Mouse (Mus musculus) liver, embryonic 14.5 days (tissue): ENCODE measurements at regions not wholly inside any gene's neighbourhood (a gene's known extent, or its start where the extent isn't known, plus 50 kb on each side); places are given as distances from the start of the nearest gene placed in this dataset.

ENCODE experiments used
- ATAC-seq: fragments of 200-750 bp; cut with Nextera tagmentation; 2 replicates; pipeline ENCODE4 v1.8.0; 2017; ENCODE audit warnings: moderate number of reproducible peaks, mild to moderate bottlenecking, moderate library complexity; ENCODE audit not compliant: insufficient read depth
- DNase-seq, 3 experiments: peaks; one replicate each; pipeline ENCODE4 v3.0.0-alpha.2; 2012 to 2013; ENCODE audit warnings: low read depth in 3 of 3, low spot score in 3 of 3
- H3K27ac ChIP-seq: fragments of 300-500 bp; sonication (generic); 2 replicates; pipeline ENCODE4 v1.5.1; 2014; ENCODE audit warnings: moderate library complexity, mild to moderate bottlenecking, control low read depth, inconsistent platforms
- H3K27me3 ChIP-seq: fragments of 300-500 bp; sonication (generic); 2 replicates; pipeline ENCODE4 v1.6.1; 2014; ENCODE audit warnings: mild to moderate bottlenecking, low read length, moderate library complexity; ENCODE audit not compliant: control insufficient read depth, insufficient read depth
- H3K36me3 ChIP-seq: fragments of 300-500 bp; sonication (generic); replicated peaks from 2 replicates; pipeline ENCODE4 v1.6.1; 2014; ENCODE audit warnings: low read depth; ENCODE audit not compliant: control insufficient read depth, insufficient read depth
- H3K4me1 ChIP-seq, 2 experiments: fragments of 200-500 bp in 1 of 2; fragments of 300-500 bp in 1 of 2; sonication (generic) in 1 of 2; replicated peaks; 2 replicates each; pipeline ENCODE4 v1.6.1; 2012 to 2014; ENCODE audit warnings: antibody characterized with exemption in 1 of 2, inconsistent platforms in 1 of 2, low read length in 1 of 2; ENCODE audit not compliant: control insufficient read depth in 2 of 2, insufficient read depth in 2 of 2
- H3K4me2 ChIP-seq: fragments of 300-500 bp; sonication (generic); 2 replicates; pipeline ENCODE4 v1.6.1; 2014; ENCODE audit warnings: low read depth, mild to moderate bottlenecking, control low read depth, moderate library complexity
- H3K4me3 ChIP-seq, 2 experiments: fragments of 200-500 bp in 1 of 2; fragments of 300-500 bp in 1 of 2; sonication (generic) in 1 of 2; 2 replicates each; pipeline ENCODE4 v1.5.1; 2012 to 2014; ENCODE audit warnings: low read depth in 2 of 2, low read length in 2 of 2, mild to moderate bottlenecking in 2 of 2, control low read depth in 1 of 2, inconsistent platforms in 1 of 2, moderate library complexity in 1 of 2; ENCODE audit not compliant: insufficient read depth in 1 of 2
- H3K9ac ChIP-seq: fragments of 300-500 bp; sonication (generic); replicated peaks from 2 replicates; pipeline ENCODE4 v1.6.1; 2014; ENCODE audit warnings: mild to moderate bottlenecking, control low read depth, moderate library complexity
- H3K9me3 ChIP-seq: fragments of 300-500 bp; sonication (generic); 2 replicates; pipeline ENCODE4 v1.6.1; 2016; ENCODE audit warnings: low read length, mixed read lengths; ENCODE audit not compliant: control insufficient read depth
- CTCF ChIP-seq: IDR thresholded peaks from 2 replicates; pipeline ENCODE4 v1.5.1; 2016; ENCODE audit warnings: antibody characterized with exemption, low read depth, control low read depth
- EP300 ChIP-seq: IDR thresholded peaks from 2 replicates; pipeline ENCODE4 v1.6.1; 2016; ENCODE audit warnings: antibody characterized with exemption, low read depth
- WGBS: fragments of 180-500 bp; shearing (Covaris S2); extraction: QIAGEN DNeasy Blood & Tissue Kit; methylation state at CpG from one replicate; pipeline ENCODE4 v1.1.7; 2014; ENCODE audit not compliant: insufficient replicate concordance; 5-methylcytosine and 5-hydroxymethylcytosine counted together

DNA sequence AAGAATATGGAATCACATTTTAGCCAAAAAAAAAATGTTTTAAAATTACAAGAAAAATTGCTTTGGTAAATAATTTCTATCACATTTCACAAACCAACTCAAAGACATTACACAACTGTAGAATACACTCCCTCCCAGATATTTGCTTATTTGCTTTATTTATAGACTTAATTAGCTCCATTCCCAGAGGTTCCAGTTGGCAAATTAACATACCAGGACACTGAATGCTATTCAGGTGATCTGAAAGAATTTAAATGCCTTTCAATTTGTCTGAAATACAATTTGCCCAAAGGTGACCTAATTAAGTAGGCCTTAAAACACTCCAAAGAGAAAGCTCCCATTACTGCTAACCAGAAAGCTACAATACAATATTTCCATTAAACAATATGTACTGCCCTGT lies 162.8 kb downstream of the Zpld1 start:
- TF ChIP-seq CTCF (no peak), EP300 (no peak)

DNA sequence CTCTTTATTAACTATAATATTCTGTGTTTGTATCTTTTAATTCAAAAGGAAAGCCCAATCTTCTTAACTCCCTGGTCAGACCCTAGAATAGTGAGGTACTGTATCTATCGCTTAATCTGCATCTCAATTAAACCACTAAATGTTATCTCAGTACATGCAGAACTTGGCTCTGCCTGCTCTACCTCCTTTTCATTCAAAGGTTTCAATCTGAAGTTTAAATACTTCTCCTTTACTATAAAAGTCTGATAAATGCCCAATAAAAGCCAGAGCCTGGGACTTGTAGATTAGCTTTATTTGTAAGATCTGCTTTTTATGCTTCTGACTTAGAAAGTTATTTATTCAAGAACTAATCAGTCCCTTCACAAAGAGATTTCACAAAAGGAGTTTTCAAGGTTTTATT lies 200.1 kb downstream of the Zpld1 start:
- TF ChIP-seq CTCF (no peak), EP300 (no peak)
- 64% methylated on average over 1 of the region's 1 CpGs for WGBS
- Histone ChIP-seq H3K4me3 (no peak overlapping the region), H3K9me3 (no peaks in the 10 kb centered on the region), H3K27ac (no peak overlapping the region), H3K4me1 (no peaks in the 10 kb centered on the region), H3K9ac (no peak overlapping the region), H3K27me3 (no peaks in the 10 kb centered on the region), H3K36me3 (no peaks in the 10 kb centered on the region), H3K4me2 (no peak overlapping the region)
- ATAC-seq (no peak), DNase-seq (no peak)

More for the DNA sequence above, 162.8 kb downstream of the Zpld1 start:
- Histone ChIP-seq H3K4me2 (no peak overlapping the region), H3K4me1 (no peaks in the 10 kb centered on the region), H3K27me3 (no peaks in the 10 kb centered on the region), H3K36me3 (no peaks in the 10 kb centered on the region), H3K9me3 (no peaks in the 10 kb centered on the region), H3K4me3 (no peak overlapping the region), H3K27ac (no peak overlapping the region), H3K9ac (no peak overlapping the region)
- no peak for ATAC-seq
- no peak for DNase-seq

DNA sequence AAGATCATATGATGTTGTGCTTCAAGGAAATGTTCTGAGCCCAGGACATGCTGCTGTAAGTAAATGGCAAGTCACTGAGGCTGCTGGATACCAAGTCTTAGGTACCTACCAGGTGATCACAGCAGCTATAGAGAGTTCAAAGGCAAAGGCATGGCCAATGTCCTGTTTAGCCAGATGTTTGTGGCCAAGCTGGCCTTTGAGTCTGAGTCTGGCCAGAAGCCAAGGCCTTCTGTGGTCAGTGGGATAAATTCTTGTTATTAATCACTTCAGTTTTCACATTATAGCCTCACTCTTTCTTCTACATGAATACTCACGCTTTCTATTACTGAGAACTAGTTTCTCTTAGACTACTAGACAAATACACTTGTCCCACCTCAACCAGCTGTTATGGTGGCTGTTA lies 210.3 kb downstream of the Zpld1 start:
- Histone ChIP-seq H3K36me3 (no peaks in the 10 kb centered on the region), H3K4me3 (no peak overlapping the region), H3K9me3 (no peaks in the 10 kb centered on the region), H3K27ac (no peak overlapping the region), H3K4me1 (no peaks in the 10 kb centered on the region), H3K27me3 (no peaks in the 10 kb centered on the region), H3K4me2 (no peak overlapping the region), H3K9ac (no peak overlapping the region)
- no peak for ATAC-seq
- TF ChIP-seq EP300: no peak
- TF ChIP-seq CTCF: no peak
- 44% methylated on average over 1 of the region's 1 CpGs for WGBS
- no peak for DNase-seq

DNA sequence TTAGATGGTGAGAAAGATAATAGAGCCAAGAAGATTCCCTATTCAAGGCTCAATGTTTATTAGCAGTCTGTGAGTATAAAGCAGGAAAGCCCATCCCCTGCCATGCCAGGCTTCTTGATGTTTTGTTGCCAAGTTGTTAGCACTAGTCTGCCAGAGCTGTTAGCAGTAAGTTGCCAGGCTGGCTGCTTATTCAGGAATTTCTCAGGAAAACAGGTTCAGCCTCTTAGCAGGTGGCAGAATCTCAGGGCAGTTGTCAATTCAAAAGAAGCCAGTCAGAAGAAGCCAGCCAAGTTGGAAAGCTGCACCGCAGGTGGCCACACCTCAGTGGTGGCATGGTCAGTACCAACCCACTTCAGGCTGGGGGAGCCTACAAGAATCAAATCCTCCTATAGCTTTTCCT lies 221.6 kb downstream of the Zpld1 start:
- ATAC-seq (no peak), DNase-seq (no peak)
- H3K4me3 ChIP-seq: no peak overlapping the region
- H3K27me3 ChIP-seq: no peaks in the 10 kb centered on the region
- H3K9ac ChIP-seq: no peak overlapping the region
- H3K27ac ChIP-seq: no peak overlapping the region
- 61% methylated on average over 1 of the region's 1 CpGs for WGBS
- TF ChIP-seq EP300: no peak
- no peak for TF ChIP-seq CTCF
- no peaks in the 10 kb centered on the region for H3K4me1 ChIP-seq
- no peaks in the 10 kb centered on the region for H3K9me3 ChIP-seq
- H3K4me2 ChIP-seq: no peak overlapping the region
- H3K36me3 ChIP-seq: no peaks in the 10 kb centered on the region

DNA sequence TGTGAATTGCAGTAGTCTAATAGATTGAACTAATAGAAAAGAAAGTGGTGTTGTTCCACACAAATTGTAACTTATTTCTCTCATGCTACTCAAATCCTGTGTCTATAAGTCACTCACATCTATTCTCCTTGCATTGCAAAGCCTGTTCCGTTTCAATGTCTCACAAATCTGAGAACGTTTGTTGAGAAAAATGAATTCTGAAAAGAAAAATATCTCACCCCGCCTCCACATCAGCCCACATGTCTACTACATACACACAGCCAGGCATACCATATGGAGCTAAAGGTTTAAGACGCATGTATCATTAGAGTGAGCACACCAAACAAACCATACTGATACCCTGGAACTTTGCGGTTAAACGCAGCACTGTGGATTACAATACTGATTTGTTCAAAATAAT lies 258.0 kb downstream of the Zpld1 start:
- ATAC-seq: no peak
- H3K9ac ChIP-seq: no peak overlapping the region
- H3K36me3 ChIP-seq: no peaks in the 10 kb centered on the region
- TF ChIP-seq EP300 (no peak), CTCF (no peak)
- H3K4me1 ChIP-seq: no peaks in the 10 kb centered on the region
- no peak overlapping the region for H3K27ac ChIP-seq
- DNase-seq: no peak
- H3K27me3 ChIP-seq: no peaks in the 10 kb centered on the region
- H3K9me3 ChIP-seq: no peaks in the 10 kb centered on the region
- H3K4me3 ChIP-seq: no peak overlapping the region
- WGBS: 70% methylated on average over 6 of the region's 6 CpGs
- no peak overlapping the region for H3K4me2 ChIP-seq
